Mouse (Mus musculus): ENCODE results near the gene Klre1.

Klre1 gene

DNA sequence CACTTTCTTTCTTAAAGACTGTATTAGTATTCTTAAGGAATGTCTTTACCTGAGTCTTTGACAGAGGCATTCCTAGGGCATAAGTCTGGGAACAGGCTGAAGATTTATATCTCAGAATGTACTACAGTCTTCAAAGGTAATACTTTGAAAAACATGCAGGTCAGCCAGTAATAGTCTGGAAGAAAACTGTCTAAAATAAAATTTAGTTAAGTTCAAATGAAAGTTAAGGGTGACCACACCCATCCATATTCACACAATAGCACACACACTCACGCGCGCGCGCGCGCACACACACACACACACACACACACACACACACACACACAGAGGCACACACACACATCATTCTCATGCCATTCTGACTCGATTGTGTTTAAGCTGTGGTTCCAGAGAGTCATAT, at the start of gene Klre1:
TSS of gene Klre1 (plus strand) at position 301 of the 400 bp plus-strand sequence.
- no peak for DNase-seq (ENCODE audit: low spot score)

DNA sequence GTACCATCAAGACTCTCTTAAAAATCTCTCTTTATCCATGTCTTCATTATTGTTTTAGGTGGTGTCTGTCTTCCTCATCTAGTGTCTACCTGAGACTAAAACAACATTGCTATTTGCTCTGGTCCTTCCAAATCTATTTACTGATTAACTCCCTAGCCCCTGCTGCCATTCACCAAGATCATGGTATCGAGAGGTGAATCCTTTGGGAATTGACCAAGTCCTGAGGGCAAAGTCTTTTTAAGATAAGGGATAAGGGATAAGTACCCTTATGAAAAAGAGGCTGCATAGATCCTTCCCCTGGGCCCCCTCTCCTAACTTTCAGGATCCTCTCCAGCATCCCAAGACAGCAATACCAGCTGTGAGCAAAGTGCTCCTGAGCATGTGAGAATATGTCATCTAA, 48.1 kb upstream of the Klre1 start:
- DNase-seq (ENCODE audit: low spot score) = no peak

DNA sequence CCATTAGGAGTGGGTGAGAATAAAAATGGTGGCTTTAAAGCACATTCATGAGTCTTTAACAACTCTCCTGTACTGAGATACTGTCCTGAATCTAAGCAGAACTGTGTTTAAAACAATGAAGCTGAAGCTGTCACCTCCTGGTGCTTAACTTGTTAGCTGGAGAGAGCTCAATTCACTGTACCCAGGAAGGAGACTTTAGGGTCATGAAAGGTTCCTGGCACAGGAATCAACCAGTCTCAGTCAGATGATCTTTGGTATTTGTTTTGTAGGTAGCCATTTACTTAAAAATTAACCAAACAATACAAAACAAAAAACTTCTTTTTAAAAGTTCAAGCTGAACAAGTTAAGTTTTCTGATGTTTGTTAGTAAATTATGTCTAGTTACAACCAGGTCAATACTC, 47.4 kb upstream of the Klre1 start:
- no peak for DNase-seq (ENCODE audit: low spot score)

DNA sequence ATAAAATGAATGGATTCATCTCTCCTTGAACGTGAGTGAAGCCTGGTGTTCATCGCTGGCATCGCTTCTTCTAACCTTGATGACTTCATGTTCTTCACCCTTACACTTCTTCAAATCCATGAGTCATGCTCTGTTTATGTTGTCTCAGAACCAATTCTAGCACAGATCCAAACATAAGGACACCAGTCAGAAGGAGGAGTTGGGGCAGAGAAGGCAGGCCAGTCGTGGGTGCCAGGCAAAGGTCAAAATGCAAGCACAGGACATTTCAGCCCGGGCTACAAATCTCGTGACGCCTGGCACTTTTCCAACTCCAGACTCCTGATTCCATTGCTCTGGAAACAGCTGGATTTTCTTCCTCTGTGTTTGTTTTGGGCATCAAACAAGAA, 45.2 kb upstream of the Klre1 start:
- DNase-seq (ENCODE audit: low spot score) = no peak

DNA sequence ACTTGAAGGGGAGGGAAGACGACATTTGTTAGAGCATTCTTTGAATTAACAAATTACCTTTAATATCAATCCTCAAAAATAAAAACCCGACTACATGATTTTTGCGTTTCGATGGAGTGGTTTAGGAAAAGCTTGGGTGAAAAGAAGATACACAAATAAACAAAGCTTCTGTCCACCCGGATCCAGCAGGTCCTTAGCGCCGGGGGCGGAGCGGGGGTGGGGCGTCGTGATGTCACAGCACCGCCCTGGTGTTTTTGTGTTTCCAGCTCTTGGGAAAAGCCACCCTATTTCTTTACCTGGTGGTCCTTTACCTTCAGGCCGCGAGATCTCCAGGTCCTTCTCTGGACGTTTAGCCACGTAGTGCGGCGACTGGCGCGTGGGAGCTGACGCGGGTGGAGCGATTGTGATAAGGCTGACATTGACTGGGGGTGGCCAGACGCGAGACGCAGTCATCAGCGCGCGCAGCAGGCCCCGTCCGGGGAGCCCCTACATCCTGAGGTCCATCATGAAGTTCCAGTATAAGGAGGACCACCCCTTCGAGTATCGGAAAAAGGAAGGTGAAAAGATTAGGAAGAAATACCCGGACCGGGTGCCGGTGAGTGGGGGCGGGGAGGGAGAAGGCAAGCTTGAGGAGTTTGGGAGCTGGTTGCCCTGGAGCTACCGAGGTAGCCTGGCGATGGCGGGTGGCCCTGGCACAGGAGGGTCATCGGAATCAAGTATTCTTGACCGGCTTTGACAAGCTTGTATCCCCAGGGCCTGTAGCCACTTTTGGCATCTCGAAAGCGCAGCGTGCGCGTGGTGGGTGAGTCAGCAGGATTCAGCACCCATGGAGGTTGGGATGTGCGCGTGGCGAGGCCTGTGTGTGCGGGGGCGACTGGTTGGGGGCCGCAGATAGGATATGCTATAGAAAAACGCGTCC, 44.5 kb upstream of the Klre1 start, which contains the start of gene Gabarapl1:
TSS of gene Gabarapl1 (plus strand) at position 219 of the 919 bp plus-strand sequence.
- DNase-seq (ENCODE audit: low spot score) = peak; percentile 39

DNA sequence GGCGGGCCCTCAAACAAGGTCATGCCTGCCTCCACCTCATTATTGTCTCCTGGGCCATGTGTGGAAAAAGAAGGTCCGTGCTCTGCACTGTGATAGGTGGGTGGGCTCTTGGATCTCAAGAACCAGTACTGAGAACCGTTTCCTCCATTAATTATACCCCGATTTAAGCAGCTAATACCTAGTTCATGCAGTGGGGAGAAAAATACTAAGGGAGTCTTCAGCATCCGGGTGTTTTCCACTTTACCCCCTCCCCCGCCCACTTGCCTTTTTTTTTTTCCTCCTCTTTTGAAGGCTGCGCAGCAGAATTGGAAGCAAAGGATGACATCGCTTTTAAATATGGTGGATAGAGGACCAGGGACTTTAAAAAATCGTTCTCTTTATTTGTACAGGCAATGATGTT, 43.6 kb upstream of the Klre1 start:
- no peak for DNase-seq (ENCODE audit: low spot score)

DNA sequence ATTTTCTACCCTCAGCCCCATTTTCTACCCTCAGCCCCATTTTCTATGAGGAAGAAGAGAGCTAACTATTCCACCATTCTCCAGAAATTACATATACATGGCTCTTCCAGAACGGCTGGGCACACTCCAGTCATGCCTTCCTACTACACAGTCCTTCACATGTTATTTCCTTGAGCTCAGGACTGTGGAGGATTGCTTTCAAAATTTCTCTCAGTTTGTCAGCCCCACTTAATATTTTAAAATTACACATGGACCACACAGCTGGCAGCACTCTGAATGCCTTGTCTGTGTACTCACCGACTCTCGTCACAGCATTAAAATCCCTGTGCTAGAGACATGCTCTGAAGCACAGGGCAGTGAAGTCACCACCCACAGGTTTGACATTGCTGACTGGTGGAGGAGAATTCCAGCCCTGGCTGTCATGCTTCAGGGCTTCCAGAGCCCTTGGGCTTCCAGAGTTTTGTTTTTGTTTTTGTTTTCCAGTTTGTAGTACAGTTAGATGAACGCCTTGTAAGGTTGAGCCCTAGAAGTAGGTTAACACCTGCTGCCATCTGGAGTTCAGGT, 43.0 kb upstream of the Klre1 start:
- DNase-seq (ENCODE audit: low spot score) = no peak

DNA sequence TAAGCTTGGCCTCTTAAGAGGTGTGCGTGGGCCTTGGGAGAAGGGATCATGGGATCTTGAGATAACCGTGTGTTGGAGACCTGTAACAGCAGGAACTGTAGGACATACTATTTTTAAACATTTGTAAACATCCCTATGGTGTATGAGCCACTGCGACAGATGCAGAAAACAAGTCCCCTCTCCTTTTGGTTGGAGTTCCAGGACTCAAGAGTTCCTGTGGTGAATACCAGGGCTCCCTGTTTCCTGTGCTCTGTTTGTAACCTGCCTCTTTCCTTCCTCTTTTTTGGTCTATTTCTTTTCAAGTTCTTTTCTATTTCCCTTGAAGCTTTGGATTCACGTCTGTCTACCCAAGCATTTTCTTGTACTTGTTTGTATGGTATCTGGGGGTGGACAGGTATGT, 42.0 kb upstream of the Klre1 start:
- no peak for DNase-seq (ENCODE audit: low spot score)

DNA sequence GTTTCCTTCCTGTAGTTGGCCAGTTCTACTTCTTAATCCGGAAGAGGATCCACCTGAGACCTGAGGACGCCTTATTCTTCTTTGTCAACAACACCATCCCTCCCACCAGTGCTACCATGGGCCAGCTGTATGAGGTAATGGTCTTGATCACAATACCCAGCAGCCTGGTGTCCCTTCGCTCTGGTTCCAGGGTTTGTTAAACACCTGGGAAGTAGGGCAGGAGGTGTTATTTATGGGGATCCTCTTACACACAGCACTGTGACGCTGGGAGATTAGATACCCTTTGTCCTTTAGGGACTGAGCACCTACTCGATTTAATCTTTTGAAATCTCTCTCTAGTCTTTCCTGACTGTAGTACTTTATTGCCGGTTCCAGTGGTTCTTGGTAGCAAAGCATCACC, 39.1 kb upstream of the Klre1 start:
- DNase-seq (ENCODE audit: low spot score) = no peak

DNA sequence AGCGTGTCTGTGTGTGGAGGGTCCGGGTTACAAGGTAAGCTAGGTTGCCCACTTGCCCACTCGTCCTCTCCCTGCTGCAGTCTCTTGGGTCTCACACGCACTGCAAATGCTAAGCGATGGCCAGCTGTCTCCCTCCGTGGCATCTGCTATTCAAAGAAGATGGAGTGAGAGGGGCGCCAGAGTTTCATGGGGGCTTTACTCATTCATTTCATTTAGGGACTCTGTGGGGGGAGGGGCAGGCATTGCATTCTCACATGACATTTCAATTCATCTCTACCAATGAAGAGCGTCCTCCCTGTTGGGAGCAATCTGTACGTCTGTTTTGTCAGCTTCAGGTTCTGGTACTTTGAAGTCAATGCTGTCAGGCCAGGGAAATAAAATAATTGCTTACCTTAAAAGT, 35.8 kb upstream of the Klre1 start:
- DNase-seq (ENCODE audit: low spot score) = no peak

DNA sequence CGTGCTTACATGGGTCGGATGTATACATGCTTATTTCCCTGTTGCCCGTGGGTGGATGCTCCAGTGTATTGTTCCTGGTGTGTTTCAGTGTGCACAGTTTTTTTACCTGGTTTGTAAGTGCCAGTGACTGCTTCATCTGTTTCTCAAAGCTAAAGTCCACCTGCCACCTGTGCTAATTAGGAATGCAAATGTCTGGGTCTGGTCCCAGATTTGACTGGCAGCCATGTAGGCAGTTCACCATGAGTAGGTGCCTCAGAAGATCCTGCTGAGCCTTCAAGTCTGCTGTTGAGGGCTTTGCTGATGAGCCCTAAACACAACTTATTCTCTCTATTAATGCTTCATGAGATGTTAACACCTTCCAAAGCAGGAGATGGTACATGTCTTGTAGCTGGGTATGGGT, 35.2 kb upstream of the Klre1 start:
- DNase-seq (ENCODE audit: low spot score) = no peak

DNA sequence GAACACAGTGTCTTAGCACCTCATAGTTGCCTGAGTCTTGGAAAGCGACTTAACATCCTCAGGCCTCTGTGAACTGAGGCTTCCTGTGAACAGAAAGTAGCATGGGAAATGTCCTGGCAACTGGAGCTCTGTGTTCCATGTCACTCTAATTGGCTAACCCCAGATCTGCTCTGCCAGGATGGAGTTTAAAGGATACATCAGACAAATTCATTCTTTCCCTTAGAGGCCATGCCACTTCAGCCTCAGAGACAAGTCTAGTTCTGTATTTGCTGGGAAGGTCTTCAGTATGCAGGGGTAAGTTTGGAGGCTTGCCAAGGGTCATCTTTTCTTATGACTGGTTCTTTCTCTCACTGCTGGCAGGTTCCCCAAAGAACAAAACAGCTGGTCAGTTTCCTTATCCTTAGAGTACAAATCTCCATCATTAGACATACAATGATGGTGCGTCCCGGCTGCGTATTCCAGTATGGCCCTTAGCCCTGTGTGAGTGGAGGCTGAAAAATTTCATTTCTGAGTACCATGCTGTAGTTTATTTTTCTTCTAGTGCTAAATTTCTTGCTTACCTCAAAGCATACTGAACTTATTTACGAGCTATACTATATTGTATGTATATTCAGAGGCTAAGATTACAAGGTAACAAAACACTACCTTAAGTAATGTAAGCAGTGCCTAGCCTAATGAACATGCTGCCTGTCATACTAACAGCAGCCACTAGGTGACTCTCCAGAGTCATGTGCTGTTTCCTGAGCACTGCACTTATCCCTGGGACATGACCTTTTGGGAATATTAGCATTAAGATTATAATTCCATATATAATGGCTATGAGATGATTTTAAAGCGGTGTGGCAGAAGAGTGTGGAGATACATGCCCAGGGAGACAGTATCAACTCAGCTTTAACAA, 33.7 kb upstream of the Klre1 start:
- DNase-seq (ENCODE audit: low spot score) = peak; percentile 7

DNA sequence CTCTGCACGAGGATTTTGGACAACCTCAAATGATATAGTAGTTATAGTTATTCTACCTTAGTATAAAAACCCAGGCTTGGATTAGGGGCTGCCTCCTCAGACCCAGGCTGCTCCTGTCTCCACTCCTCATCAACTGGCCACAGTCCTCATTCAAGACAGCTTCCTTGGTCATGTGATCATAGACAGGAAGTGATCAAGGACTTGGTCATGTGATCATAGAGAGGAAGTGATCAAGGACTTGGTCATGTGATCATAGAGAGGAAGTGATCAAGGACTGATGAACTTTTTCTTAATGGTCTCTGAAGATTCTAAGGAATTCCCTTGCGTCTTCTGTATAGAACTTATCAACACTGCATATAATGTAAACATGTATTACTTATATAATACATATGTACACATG, 30.4 kb upstream of the Klre1 start:
- DNase-seq (ENCODE audit: low spot score) = no peak

DNA sequence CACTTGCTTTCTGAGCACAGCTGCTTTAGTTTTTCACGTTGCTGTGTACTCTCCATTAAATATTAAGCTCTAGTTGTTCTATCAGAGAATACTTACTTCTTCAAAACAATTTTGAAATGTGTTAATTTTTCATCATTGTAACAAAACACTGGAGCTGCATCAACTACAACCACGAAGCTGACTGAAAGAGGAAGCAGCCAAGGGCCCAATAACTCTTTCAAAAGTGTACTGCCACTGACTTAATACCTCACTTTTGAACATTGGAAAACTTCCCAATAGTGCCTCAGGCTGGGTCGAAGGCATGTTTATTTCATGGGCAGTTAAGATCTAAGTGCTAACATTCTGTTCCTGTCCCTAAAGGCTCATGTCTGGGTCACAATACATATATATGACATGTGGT, 29.7 kb upstream of the Klre1 start:
- no peak for DNase-seq (ENCODE audit: low spot score)

DNA sequence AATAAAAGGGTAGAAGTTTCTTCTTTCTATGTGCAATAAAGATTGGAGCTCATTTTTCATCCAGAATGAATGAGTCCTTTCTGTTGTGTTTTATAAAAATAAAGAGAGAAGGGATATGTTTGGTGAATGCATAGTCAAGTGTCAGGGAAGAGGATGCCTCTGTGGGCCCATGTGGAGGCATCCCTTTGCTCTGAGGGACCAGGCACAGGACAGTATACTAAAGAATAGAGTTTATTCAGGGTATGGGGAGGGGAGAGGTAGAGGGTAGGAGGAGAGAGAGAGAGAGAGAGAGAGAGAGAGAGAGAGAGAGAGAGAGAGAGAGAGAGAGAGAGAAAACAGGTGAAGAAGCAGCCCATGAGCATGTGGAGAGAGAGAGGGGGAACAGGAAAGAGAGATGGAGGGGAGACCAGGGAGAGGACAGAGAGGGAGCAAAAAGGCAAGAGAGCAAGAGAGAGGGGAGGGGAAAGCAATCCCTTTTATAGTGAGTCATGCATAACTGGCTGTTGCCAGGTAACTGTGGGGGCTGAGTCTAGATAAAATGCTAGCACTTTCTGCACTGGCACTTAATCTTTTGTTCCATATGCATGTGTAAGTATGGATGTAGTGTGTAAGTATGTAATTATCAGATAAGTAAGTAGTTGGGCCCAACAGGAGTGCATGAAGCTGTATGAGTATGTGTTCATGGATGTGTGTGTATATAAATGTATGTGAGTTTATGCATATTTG, 20.2 kb upstream of the Klre1 start:
- DNase-seq (ENCODE audit: low spot score) = no peak

DNA sequence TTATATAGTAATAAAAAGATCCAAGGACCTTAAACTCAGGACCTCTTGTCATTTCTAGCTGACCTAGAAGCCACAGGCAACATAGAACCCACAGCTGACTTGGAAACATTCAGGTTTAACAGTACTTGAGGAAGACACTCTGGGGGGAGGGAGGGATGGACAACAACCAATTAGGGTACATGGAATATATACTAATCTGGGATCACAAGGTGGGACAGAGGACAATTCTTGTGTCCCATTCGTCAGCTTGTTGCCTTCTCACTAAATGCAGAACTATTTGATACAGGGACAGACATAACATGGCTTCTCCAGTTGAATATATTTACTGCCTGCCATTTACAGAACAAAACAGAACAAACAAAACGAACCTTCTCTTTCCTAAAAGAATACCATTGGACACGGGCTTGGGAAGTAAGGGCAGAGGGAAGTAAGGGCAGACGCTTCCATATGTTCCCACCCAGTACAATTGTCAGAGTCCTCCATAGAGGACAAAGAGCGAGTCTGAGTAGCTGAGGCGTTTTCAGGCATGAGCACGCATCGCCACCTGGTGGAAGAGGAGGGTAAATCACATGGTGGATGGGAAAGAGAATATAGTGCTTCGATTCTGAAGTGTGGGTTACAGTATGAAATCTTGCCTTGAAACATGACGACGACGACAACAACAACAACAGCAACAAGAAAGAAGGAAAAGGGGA, 18.6 kb upstream of the Klre1 start:
- DNase-seq (ENCODE audit: low spot score) = peak; percentile 41

DNA sequence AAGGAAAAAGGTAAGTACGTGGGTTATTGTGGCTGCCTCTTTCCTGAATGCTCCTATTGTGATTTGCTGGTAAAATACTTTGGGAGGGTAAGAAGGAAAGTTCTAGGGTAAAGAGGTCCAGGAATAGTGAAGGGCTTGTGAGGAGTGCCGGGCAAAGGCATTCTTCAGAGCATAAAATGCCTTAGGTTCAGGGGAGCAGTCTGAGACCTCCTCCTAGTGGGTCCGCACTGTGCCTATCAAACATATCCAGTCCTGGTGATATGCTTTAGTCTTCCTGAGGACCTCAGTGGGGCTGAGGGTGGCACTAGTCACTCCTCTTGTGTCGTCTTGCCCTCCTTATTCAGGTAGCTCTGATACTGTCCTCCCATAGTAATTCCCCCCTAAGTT, 18.1 kb upstream of the Klre1 start:
- DNase-seq (ENCODE audit: low spot score) = no peak

DNA sequence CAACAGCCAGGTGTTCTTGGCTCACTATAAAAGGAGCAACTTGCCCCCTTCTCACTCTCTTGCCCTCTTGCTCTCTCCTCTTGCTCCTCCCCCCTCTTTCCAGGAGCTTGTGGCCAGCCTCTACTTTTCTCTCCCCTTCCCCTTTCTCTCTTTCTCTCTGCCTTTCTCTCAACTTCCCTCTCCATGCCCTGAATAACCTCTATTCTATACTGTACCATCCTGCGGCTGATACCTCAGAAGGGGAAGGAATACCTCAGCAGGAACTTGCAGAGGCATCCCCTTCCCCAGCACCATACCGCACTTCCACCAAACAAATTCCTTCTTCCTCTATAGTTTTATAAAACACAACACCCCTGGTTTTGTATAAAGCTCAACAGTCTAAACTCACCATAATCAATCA, 12.4 kb upstream of the Klre1 start:
- no peak for DNase-seq (ENCODE audit: low spot score)

DNA sequence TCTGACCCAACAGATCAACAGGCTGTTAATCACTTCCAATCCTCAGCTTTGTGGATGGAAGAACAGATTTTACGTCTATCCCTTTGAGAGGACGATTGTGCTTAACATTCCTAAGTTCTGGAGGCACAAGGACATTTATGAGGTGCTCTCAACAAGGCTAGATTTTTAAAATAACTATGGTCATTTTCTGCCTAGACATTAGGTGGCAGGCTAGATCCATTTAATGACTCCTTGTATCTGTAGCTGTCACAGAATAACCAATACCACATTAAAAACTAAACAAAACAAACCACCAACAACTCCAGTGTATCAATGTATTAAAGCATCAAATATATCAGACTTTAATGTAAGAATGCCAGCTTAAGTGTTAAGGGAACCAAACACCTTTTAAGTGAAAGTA, 2.4 kb upstream of the Klre1 start:
- no peak for DNase-seq (ENCODE audit: low spot score)

DNA sequence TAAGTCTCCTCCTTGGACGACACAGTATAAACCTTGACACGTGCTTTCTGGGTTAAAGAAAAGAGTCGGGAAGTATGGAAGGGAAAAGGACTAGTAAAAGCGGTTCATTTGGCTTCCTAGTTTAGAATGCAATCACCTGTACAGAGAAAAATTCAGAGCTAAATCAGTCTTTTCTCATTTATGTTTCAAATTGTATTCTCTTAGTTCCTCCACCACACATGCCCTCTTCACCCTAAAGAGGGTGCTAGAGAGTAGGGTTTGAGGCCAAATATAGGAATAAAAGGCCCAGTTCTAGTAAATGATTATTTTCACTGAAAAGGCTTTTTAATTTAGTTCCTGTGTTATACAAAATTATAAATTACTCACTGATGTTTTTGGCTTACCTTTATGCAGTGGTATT, 3.6 kb downstream of the Klre1 start:
- peak; percentile 32 for DNase-seq (ENCODE audit: low spot score)

DNA sequence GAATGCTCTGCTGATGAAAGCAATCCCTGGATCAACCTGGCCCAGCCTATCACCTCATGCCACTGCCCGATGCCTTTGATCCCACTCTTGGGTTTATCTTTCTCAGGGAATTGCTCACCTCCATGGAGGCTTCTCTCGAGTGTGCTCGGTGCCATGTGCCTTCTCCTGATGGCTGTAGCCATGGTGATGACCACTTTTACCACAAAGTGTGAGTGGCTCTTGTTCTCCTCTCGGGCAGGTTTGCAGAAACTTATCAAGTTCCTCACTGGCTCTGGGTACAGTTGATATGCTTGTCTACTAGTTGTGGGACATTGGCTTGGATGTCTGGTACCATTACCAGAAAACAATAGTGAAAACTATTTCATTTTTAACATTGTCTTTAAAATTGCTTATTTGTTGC, 4.2 kb downstream of the Klre1 start:
- DNase-seq (ENCODE audit: low spot score) = no peak

Measured in T-cell, adult 2 months (primary cell).